Mouse (Mus musculus): ENCODE data around the gene Ccdc158.

- no peak for TF ChIP-seq POLR2A (IDR thresholded peaks at IDR 0.05; ENCODE audit: extremely low read depth, insufficient read depth, low read length)
- no peak for TF ChIP-seq CTCF (IDR thresholded peaks at IDR 0.05; ENCODE audit: extremely low read depth, insufficient read depth, low read length)
These were observed 70.4 kb downstream of the Ccdc158 start for GRCm38 (mm10) chr5:92604452-92605247.

All from cortical plate, adult 2 months (tissue).